Mouse (Mus musculus) adrenal gland, adult 18-20 months (tissue): ENCODE data around the gene St14. TPM values are rescaled to one million over a fixed set of nuclear protein-coding genes. Genes with fewer than 3 reads are reported as not detected.
A peak's percentile ranks its signal among the peaks of the same experiment; 100 is the strongest.

Experiments
- DNase-seq, 2 experiments: peaks; one replicate each; pipeline ENCODE4 v3.0.0; 2021 to 2022; ENCODE audit warnings: low spot score in 2 of 2
- total RNA-seq, 2 experiments: library from RNA; stranded (reverse); gene quantifications; 1 replicate in 1 of 2; 2 replicates in 1 of 2; pipeline ENCODE4 v1.2.3; 2021

St14 gene
- total RNA-seq, 2 experiments from 2014 or later, result 0.42 to 1.2 TPM

- DNase-seq, result no peak
Observed at GRCm38 (mm10) chr9:31126079-31126478, 5.6 kb downstream of the St14 start.

GRCm38 (mm10) chr9:31122464-31123030, 9.1 kb downstream of the St14 start:
- DNase-seq, result no peak

- DNase-seq, result no peak
Observed at GRCm38 (mm10) chr9:31120533-31120915, 11.1 kb downstream of the St14 start.

- no peak for DNase-seq
Observed at GRCm38 (mm10) chr9:31119882-31120532, 11.6 kb downstream of the St14 start.

GRCm38 (mm10) chr9:31119405-31119804, 12.2 kb downstream of the St14 start:
- no peak for DNase-seq

GRCm38 (mm10) chr9:31118520-31119298, 12.9 kb downstream of the St14 start:
- DNase-seq, result no peak

- no peak for DNase-seq
Observed at GRCm38 (mm10) chr9:31117488-31117887, 14.2 kb downstream of the St14 start.

- DNase-seq, result no peak
Observed at GRCm38 (mm10) chr9:31117088-31117487, 14.6 kb downstream of the St14 start.

- DNase-seq, result no peak
Observed at GRCm38 (mm10) chr9:31115586-31115985, 16.1 kb downstream of the St14 start.

GRCm38 (mm10) chr9:31108464-31108863, 23.2 kb downstream of the St14 start:
- no peak for DNase-seq

- no peak for DNase-seq
Observed at GRCm38 (mm10) chr9:31098118-31098517, 33.5 kb downstream of the St14 start.

- DNase-seq, result no peak
Observed at GRCm38 (mm10) chr9:31097088-31098082, 34.3 kb downstream of the St14 start.

GRCm38 (mm10) chr9:31092833-31093195, 38.8 kb downstream of the St14 start:
- no peak for DNase-seq

- DNase-seq, result peak in 1 of 2 experiments; percentile 11
Observed at GRCm38 (mm10) chr9:31092111-31092832, 39.4 kb downstream of the St14 start.

GRCm38 (mm10) chr9:31091162-31091581, 40.5 kb downstream of the St14 start:
- no peak for DNase-seq

- peak in 1 of 2 experiments; percentile 13 for DNase-seq
Observed at GRCm38 (mm10) chr9:31090081-31091023, 41.3 kb downstream of the St14 start.

- DNase-seq, result no peak
Observed at GRCm38 (mm10) chr9:31089541-31089940, 42.1 kb downstream of the St14 start.

GRCm38 (mm10) chr9:31088883-31089282, 42.8 kb downstream of the St14 start:
- no peak for DNase-seq

GRCm38 (mm10) chr9:31088116-31088515, 43.5 kb downstream of the St14 start:
- DNase-seq, result no peak
